In genomic region chr16:11034193-11034803, GRCm38 (mm10) we compare ENCODE assay signal across 7 mouse cellular contexts. TPM values are rescaled to one million over a fixed set of nuclear protein-coding genes. Genes with fewer than 3 reads are reported as not detected.
DNase-seq lines count a peak whose midpoint lies in the region; ATAC-seq and TF ChIP-seq lines count a peak whose summit lies in the region.

No protein-coding gene starts in this region.

- DNase-seq in R1 (ENCODE audit: low read depth, low spot score) = peak; percentile 87
- peak; percentile 65 for DNase-seq in cerebellum, adult 8-10 months
- DNase-seq in frontal cortex, adult 2 months (ENCODE audit: extremely low spot score in 1 of 2, low spot score in 1 of 2) = peak; percentile 52 to 92
- DNase-seq in induced T-regulatory cell, adult 2 months (ENCODE audit: low read depth) = peak; percentile 92
- DNase-seq in left cerebral cortex, adult 2 months (ENCODE audit: extremely low spot score in 1 of 2, low spot score in 2 of 2) = peak; percentile 75 to 86
- DNase-seq in skeletal muscle tissue, adult 2 months (ENCODE audit: low read depth, low spot score) = peak; percentile 67

- peak; percentile 100 for TF ChIP-seq CTCF in left cerebral cortex, adult 2 months (IDR thresholded peaks at IDR 0.05)

- no peak overlapping the region for H3K4me3 ChIP-seq in left cerebral cortex, adult 2 months

- no peak overlapping the region for H3K27ac ChIP-seq in left cerebral cortex, adult 2 months

- intact Hi-C loops in left cerebral cortex, adult 2 months (cut with DNase I) = loop anchor here (1.0 to 10.0 kb wide), 4 partner anchors 82 to 459 kb away; no protein-coding TSS in a partner anchor

- ATAC-seq in megakaryocyte-erythroid progenitor cell, adult 5-6 weeks (replicated peaks; ENCODE audit: low FRiP score, low TSS enrichment, poor library complexity, severe bottlenecking) = peak; percentile 95

RNA-seq across cellular contexts. Expression of gene Snn, which starts 26.4 kb away (rescaled TPM):
- polyA plus RNA-seq in frontal cortex, adult 2 months (2012; rRNA removed) = 201 and 227 TPM in 2 replicates
- total RNA-seq in left cerebral cortex, adult 2 months (2021) = 100 to 1,000 TPM; 174 to 177 TPM
- total RNA-seq in megakaryocyte-erythroid progenitor cell, adult 5-6 weeks (2014; fragmentation: Nextera tagmentation) = 0.52 and 7.4 TPM in 2 replicates
- 0.09 and 1.6 TPM in 2 replicates for total RNA-seq in megakaryocyte-erythroid progenitor cell, adult 5-6 weeks (2017)

RNA-seq across cellular contexts. Expression of gene Litaf, which starts 31.7 kb away (rescaled TPM):
- 47.6 and 49.6 TPM in 2 replicates for polyA plus RNA-seq in frontal cortex, adult 2 months (2012; rRNA removed)
- 10 to 100 TPM in 1 of 2 experiments, 1 to 10 TPM in 1; 9.1 to 14.1 TPM for total RNA-seq in left cerebral cortex, adult 2 months (2021)
- 5.4 and 6.6 TPM in 2 replicates for total RNA-seq in megakaryocyte-erythroid progenitor cell, adult 5-6 weeks (2014; fragmentation: Nextera tagmentation)
- total RNA-seq in megakaryocyte-erythroid progenitor cell, adult 5-6 weeks (2017) = 6.9 and 9.4 TPM in 2 replicates

Comparison
In these comparisons a context has a peak if more than half of its experiments do, and no peak if none do; other contexts are left out.
1. RNA of gene Snn, which starts 26.4 kb away (total RNA-seq): 174 to 177 TPM in left cerebral cortex, adult 2 months; 0.09 to 7.4 TPM in megakaryocyte-erythroid progenitor cell, adult 5-6 weeks; every median in the first group is over 10 times any median in the second.
2. Peak in every context shown above with its lines, with median percentiles within 50 percentile points of each other: DNase-seq.